Mouse (Mus musculus) spleen, adult 10 weeks (tissue): ENCODE results near the gene Arhgap44. TPM values are rescaled to one million over a fixed set of nuclear protein-coding genes. Genes with fewer than 3 reads are reported as not detected.

Source experiments
- polyA plus RNA-seq: library from polyadenylated mRNA; stranded (reverse); fragments of 350-450 nt; fragmentation: Illumina TruSeq; extraction: RNeasy Lipid Tissue Mini Kit (QIAGEN cat#74804); gene quantifications from one replicate; pipeline ENCODE4 v1.2.3, GENCODE M21; 2015; ENCODE audit warnings: low replicate concordance; ENCODE audit not compliant: insufficient read depth

Arhgap44 gene
- polyA plus RNA-seq = 0.73 TPM

DNA sequence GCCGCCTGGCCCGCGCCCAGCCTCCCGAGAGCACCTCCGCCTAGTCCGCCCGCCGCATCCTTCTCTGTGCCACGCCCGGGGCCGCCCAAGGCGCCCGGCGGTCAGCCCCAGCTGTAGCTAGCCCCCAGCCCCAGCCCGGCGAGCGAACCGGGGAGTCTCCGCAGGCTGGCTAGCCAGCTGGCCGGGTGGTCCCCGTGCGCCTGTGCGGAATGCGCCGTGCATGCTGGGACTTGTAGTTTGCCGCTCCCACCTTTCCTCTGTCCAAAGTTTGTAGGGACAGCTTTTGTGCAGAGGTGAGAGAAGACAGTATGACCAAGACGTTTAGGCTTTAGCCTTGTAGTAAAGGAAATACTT, at the start of gene Arhgap44:
Arhgap44 (minus strand) TSS at position 195 of the 354 bp plus-strand sequence.

DNA sequence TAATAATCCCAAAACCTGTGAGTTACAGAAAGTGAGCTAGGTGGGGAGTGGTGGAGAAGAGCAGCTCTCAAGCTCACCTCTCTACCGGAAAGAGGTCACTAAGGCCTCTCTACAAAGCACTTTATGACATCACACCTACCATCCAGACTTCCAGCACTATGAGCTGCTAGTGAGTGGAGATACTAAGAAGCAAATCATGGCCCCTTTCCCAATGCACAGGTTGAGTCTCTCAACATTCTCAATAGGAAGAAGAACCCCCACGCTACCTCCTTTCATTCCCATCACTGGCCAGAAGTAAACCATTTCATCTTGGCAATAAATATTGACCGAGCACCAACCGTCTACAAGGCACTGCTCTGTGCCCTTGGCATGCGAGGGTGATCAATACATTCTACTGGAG, 3.0 kb downstream of the Arhgap44 start, which contains the start of gene 1700086D15Rik:
1700086D15Rik (minus strand) TSS at position 101 of the 400 bp plus-strand sequence.

DNA sequence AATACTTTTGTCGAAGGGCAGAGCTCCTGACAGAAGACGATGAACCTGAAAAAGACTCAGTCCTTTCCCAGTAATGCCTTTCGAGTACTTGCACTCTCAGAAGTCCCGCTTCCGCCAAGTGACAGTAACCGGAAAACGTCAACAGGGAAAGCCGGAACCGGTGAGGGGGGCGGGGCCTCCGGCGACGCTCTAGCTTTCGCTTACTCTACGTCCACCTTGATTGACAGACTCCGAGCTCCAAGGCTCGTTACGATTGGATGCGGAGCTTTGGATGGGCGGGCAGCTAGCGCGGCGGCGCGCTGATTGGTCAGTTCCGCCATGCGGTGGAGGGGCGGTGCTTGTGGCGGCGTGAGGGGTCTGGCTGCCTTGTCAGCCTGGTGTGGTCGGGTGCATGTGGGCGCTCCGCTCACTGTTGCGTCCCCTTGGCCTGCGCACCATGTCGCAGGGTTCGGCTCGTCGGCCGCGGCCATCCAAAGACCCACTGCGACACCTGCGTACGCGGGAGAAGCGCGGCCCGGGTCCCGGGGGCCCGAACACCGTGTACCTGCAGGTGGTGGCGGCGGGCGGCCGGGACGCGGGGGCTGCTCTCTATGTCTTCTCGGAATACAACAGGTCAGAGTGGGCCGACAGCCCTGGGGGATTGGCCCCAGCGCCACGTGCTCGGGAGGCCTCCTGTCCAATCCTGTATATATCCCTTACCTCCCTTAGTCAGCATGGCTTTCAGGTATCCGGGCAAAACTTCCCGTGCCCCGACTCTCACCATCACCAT, 183.9 kb downstream of the Arhgap44 start, which contains the start of gene Elac2:
Elac2 (plus strand) TSS at position 319 of the 769 bp plus-strand sequence.

Other genes with a start within 250 kb of the Arhgap44 start
- 16.2 TPM for gene Elac2, start 183.9 kb downstream of the Arhgap44 start, polyA plus RNA-seq
- not detected for gene 1700086D15Rik, start 3.1 kb downstream of the Arhgap44 start, polyA plus RNA-seq
- gene Myocd, start 107.0 kb upstream of the Arhgap44 start, polyA plus RNA-seq = 0.33 TPM